ENCODE assay signal across 10 mouse cellular contexts in the genomic region with DNA sequence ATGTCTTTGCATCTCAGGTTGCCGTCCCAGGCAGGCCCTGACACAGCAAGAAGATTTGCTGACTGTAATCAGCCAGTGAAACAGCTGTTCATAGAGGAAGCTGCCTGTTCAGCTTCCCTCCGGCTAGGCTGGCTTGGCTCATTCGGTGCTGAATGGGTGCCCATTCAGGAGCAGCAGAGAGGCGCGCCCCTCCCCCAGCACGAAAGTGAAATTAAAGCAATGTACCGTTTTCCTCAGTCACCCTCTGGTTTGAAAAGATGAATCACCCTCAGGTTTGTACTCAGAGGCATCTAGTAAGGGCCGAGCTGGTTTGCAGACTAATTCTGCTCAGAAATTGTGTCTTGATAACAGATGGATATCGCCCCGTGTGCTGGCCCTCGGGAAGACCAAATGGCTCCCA.
DNase-seq lines count a peak whose midpoint lies in the region; ATAC-seq and TF ChIP-seq lines count a peak whose summit lies in the region.
"Had no signal": no experiment of that assay in that cellular context is flagged by ENCODE, and none has a peak within 500 bp of the region (broad histone marks: within the 10 kb centered on the region; RNA-seq: fewer than 3 reads in every experiment).

No protein-coding gene starts in this region.

- H3K9ac ChIP-seq in hindbrain, embryonic 15.5 days = no peak overlapping the region
- no peak overlapping the region for H3K9ac ChIP-seq in heart, embryonic 16.5 days (ENCODE audit: low read length)
- H3K9ac ChIP-seq: neural tube, embryonic 12.5 days had no signal

- no peaks in the 10 kb centered on the region for H3K36me3 ChIP-seq in hindbrain, embryonic 15.5 days
- no peaks in the 10 kb centered on the region for H3K36me3 ChIP-seq in hindbrain, embryonic 10.5 days
- no peaks in the 10 kb centered on the region for H3K36me3 ChIP-seq in embryonic facial prominence, embryonic 10.5 days (replicated peaks)
- no peaks in the 10 kb centered on the region for H3K36me3 ChIP-seq in heart, embryonic 16.5 days (ENCODE audit: control insufficient read depth, insufficient read depth)
- H3K36me3 ChIP-seq: G1E; neural tube, embryonic 12.5 days had no signal

- intact Hi-C loops in left cerebral cortex, adult 2 months (cut with DNase I) = no loop called here

- H3K27ac ChIP-seq in hindbrain, embryonic 15.5 days (replicated peaks) = no peak overlapping the region
- H3K27ac ChIP-seq in hindbrain, embryonic 10.5 days = no peak overlapping the region
- no peak overlapping the region for H3K27ac ChIP-seq in embryonic facial prominence, embryonic 10.5 days (replicated peaks)
- no peak overlapping the region for H3K27ac ChIP-seq in heart, embryonic 16.5 days (ENCODE audit: low read length)
- no peak overlapping the region for H3K27ac ChIP-seq in left cerebral cortex, adult 2 months
- H3K27ac ChIP-seq: neural tube, embryonic 12.5 days had no signal

- TF ChIP-seq CTCF in left cerebral cortex, adult 2 months (IDR thresholded peaks at IDR 0.05) = no peak

- 56% methylated on average over 11 of the region's 11 CpGs for WGBS in hindbrain, embryonic 15.5 days
- WGBS in hindbrain, embryonic 10.5 days = 66% methylated on average over 11 of the region's 11 CpGs
- 56% methylated on average over 11 of the region's 11 CpGs for WGBS in embryonic facial prominence, embryonic 10.5 days
- WGBS in heart, embryonic 16.5 days = 51% methylated on average over 11 of the region's 11 CpGs

- H3K4me1 ChIP-seq in hindbrain, embryonic 15.5 days (replicated peaks) = peaks cover 11% of the 10 kb centered on the region; the same call in 1 of the 2 replicates
- no peaks in the 10 kb centered on the region for H3K4me1 ChIP-seq in hindbrain, embryonic 10.5 days (replicated peaks)
- H3K4me1 ChIP-seq in embryonic facial prominence, embryonic 10.5 days = peaks cover 11% of the 10 kb centered on the region
- H3K4me1 ChIP-seq in heart, embryonic 16.5 days (ENCODE audit: control insufficient read depth, insufficient read depth, low read length) = no peaks in the 10 kb centered on the region

- H3K4me2 ChIP-seq in hindbrain, embryonic 15.5 days = no peak overlapping the region
- H3K4me2 ChIP-seq in heart, embryonic 16.5 days (ENCODE audit: low read depth, low read length) = peak overlapping the region; percentile 42
- H3K4me2 ChIP-seq: neural tube, embryonic 12.5 days had no signal

- no peak overlapping the region for H3K4me3 ChIP-seq in hindbrain, embryonic 15.5 days
- H3K4me3 ChIP-seq in hindbrain, embryonic 10.5 days = no peak overlapping the region
- no peak overlapping the region for H3K4me3 ChIP-seq in embryonic facial prominence, embryonic 10.5 days
- H3K4me3 ChIP-seq in heart, embryonic 16.5 days (ENCODE audit: low read length) = 0 out of 2 replicates have a peak overlapping the region, but pooled peaks have one; percentile 16
- no peak overlapping the region for H3K4me3 ChIP-seq in left cerebral cortex, adult 2 months
- H3K4me3 ChIP-seq: neural tube, embryonic 12.5 days had no signal

- H3K9me3 ChIP-seq in hindbrain, embryonic 15.5 days = 0 out of 2 replicates have a peak, but pooled peaks cover 2% of the 10 kb centered on the region
- H3K9me3 ChIP-seq in hindbrain, embryonic 10.5 days = peaks cover 3% of the 10 kb centered on the region; the same call in 1 of the 2 replicates
- peaks cover 6% of the 10 kb centered on the region; the same call in 1 of the 2 replicates for H3K9me3 ChIP-seq in embryonic facial prominence, embryonic 10.5 days
- H3K9me3 ChIP-seq in heart, embryonic 16.5 days (replicated peaks; ENCODE audit: control insufficient read depth, low read length) = peaks cover 5% of the 10 kb centered on the region

- no peak for DNase-seq in hindbrain, embryonic 10.5 days (ENCODE audit: low spot score)
- peak; percentile 27 for DNase-seq in R1 (ENCODE audit: low read depth, low spot score)
- DNase-seq in embryonic facial prominence, embryonic 10.5 days (ENCODE audit: low spot score) = peak; percentile 31
- DNase-seq in left cerebral cortex, adult 2 months (ENCODE audit: extremely low spot score in 1 of 2, low spot score in 2 of 2) = peak; percentile 17 to 18
- peak; percentile 26 for DNase-seq in right cerebral cortex, postnatal 25 days

- peak; percentile 56; the same call in 1 of the 2 replicates for ATAC-seq in hindbrain, embryonic 15.5 days (ENCODE audit: low FRiP score, low read depth)
- no peak for ATAC-seq in heart, embryonic 16.5 days (replicated peaks; ENCODE audit: extremely low read depth, insufficient read depth, low FRiP score)
- no peak for ATAC-seq in erythroid progenitor cell, adult 5-6 weeks (replicated peaks; ENCODE audit: low FRiP score, poor library complexity, severe bottlenecking)

- H3K27me3 ChIP-seq in hindbrain, embryonic 15.5 days = no peaks in the 10 kb centered on the region
- H3K27me3 ChIP-seq in hindbrain, embryonic 10.5 days (ENCODE audit: insufficient read depth, poor library complexity, severe bottlenecking) = no peaks in the 10 kb centered on the region
- no peaks in the 10 kb centered on the region for H3K27me3 ChIP-seq in embryonic facial prominence, embryonic 10.5 days (replicated peaks; ENCODE audit: low read depth, poor library complexity, severe bottlenecking)
- H3K27me3 ChIP-seq in heart, embryonic 16.5 days (ENCODE audit: control insufficient read depth, insufficient read depth, low read length) = no peaks in the 10 kb centered on the region
- H3K27me3 ChIP-seq: neural tube, embryonic 12.5 days had no signal
